Mouse (Mus musculus): ENCODE measurements around the gene Ube2j2. TPM values are rescaled to one million over a fixed set of nuclear protein-coding genes. Genes with fewer than 3 reads are reported as not detected.

The Ube2j2 gene
- total and polyA plus RNA-seq, 3 experiments: 122 to 167 (median 124) TPM

GRCm38 (mm10) chr4:155899355-155899754, 44.3 kb upstream of the Ube2j2 start:
- peaks cover 12% of the 10 kb centered on the region for H3K4me1 ChIP-seq (ENCODE audit: insufficient read depth, low read depth, low read length)
- no peaks in the 10 kb centered on the region for H3K27me3 ChIP-seq (ENCODE audit: insufficient read depth, low read length)
- peaks cover 93% of the 10 kb centered on the region for H3K36me3 ChIP-seq (replicated peaks)

GRCm38 (mm10) chr4:155901205-155901604, 42.4 kb upstream of the Ube2j2 start:
- H3K36me3 ChIP-seq (replicated peaks): peaks cover 93% of the 10 kb centered on the region
- ATAC-seq (ENCODE audit: extremely low read depth, insufficient number of reproducible peaks, low FRiP score, poor library complexity, severe bottlenecking): no peak

More at GRCm38 (mm10) chr4:155899355-155899754, 44.3 kb upstream of the Ube2j2 start:
- Histone ChIP-seq H3K9me3 (replicated peaks) (no peaks in the 10 kb centered on the region), H3K4me3 (ENCODE audit: low read depth, low read length) (no peak overlapping the region)
- no peak for DNase-seq (ENCODE audit: low spot score)
- ATAC-seq (ENCODE audit: extremely low read depth, insufficient number of reproducible peaks, low FRiP score, poor library complexity, severe bottlenecking): no peak
- no peak for TF ChIP-seq CTCF (IDR thresholded peaks at IDR 0.05; ENCODE audit: low read depth, low read length)
- no peak for TF ChIP-seq GATA1 (IDR thresholded peaks at IDR 0.05; ENCODE audit: borderline replicate concordance, low read length)
- TF ChIP-seq POLR2AphosphoS5 (IDR thresholded peaks at IDR 0.05; ENCODE audit: insufficient replicate concordance, low read depth, low read length): no peak

DNA sequence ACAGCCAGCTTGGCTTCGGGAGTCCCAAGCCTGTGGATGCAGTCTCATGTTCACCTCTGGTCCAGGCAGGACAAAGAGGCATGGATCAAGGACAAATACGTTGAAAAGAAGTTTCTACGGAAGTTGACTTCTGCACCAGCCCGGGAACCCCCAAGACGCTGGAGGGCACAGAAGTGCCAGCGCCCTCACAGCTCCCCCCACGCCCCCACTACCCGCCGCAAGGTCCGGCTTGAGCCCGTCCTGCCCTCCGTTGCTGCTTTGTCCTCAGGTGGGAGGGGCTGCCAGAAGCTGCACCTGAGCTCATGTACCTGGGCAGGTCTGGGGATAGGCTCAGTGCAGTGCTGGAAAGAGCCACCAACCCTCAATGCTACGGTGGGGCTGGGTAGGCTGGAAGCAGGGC, 40.4 kb upstream of the Ube2j2 start:
- peaks cover 99% of the 10 kb centered on the region for H3K36me3 ChIP-seq (replicated peaks)
- TF ChIP-seq POLR2AphosphoS5 (IDR thresholded peaks at IDR 0.05; ENCODE audit: insufficient replicate concordance, low read depth, low read length) (no peak), GATA1 (IDR thresholded peaks at IDR 0.05; ENCODE audit: borderline replicate concordance, low read length) (no peak), GATA2 (IDR thresholded peaks at IDR 0.05; ENCODE audit: borderline replicate concordance, low read depth, low read length) (no peak), CTCF (IDR thresholded peaks at IDR 0.05; ENCODE audit: low read depth, low read length) (no peak), TAL1 (conservative IDR thresholded peaks at IDR 0.05; ENCODE audit: low read depth, low read length) (no peak)
- H3K27me3 ChIP-seq (ENCODE audit: insufficient read depth, low read length): no peaks in the 10 kb centered on the region
- no peak for DNase-seq (ENCODE audit: low spot score)
- no peaks in the 10 kb centered on the region for H3K9me3 ChIP-seq (replicated peaks)
- no peak for ATAC-seq (ENCODE audit: extremely low read depth, insufficient number of reproducible peaks, low FRiP score, poor library complexity, severe bottlenecking)
- H3K4me3 ChIP-seq (ENCODE audit: low read depth, low read length): no peak overlapping the region
- H3K4me1 ChIP-seq (ENCODE audit: insufficient read depth, low read depth, low read length): 0 out of 2 replicates have a peak, but pooled peaks cover 4% of the 10 kb centered on the region

More at GRCm38 (mm10) chr4:155901205-155901604, 42.4 kb upstream of the Ube2j2 start:
- no peak for DNase-seq (ENCODE audit: low spot score)
- H3K4me1 ChIP-seq (ENCODE audit: insufficient read depth, low read depth, low read length): 0 out of 2 replicates have a peak, but pooled peaks cover 4% of the 10 kb centered on the region
- H3K27me3 ChIP-seq (ENCODE audit: insufficient read depth, low read length): no peaks in the 10 kb centered on the region
- no peak overlapping the region for H3K4me3 ChIP-seq (ENCODE audit: low read depth, low read length)
- TF ChIP-seq GATA1 (IDR thresholded peaks at IDR 0.05; ENCODE audit: borderline replicate concordance, low read length) (no peak), GATA2 (IDR thresholded peaks at IDR 0.05; ENCODE audit: borderline replicate concordance, low read depth, low read length) (no peak), TAL1 (conservative IDR thresholded peaks at IDR 0.05; ENCODE audit: low read depth, low read length) (no peak), CTCF (IDR thresholded peaks at IDR 0.05; ENCODE audit: low read depth, low read length) (no peak), POLR2AphosphoS5 (IDR thresholded peaks at IDR 0.05; ENCODE audit: insufficient replicate concordance, low read depth, low read length) (no peak)
- H3K9me3 ChIP-seq (replicated peaks): no peaks in the 10 kb centered on the region

- 0 out of 2 replicates have a peak, but pooled peaks cover 4% of the 10 kb centered on the region for H3K4me1 ChIP-seq (ENCODE audit: insufficient read depth, low read depth, low read length)
- H3K4me3 ChIP-seq (ENCODE audit: low read depth, low read length): no peak overlapping the region
- TF ChIP-seq GATA1 (IDR thresholded peaks at IDR 0.05; ENCODE audit: borderline replicate concordance, low read length) (no peak), TAL1 (conservative IDR thresholded peaks at IDR 0.05; ENCODE audit: low read depth, low read length) (no peak), CTCF (IDR thresholded peaks at IDR 0.05; ENCODE audit: low read depth, low read length) (peak; percentile 17; the same call in 1 of the 2 replicates), GATA2 (IDR thresholded peaks at IDR 0.05; ENCODE audit: borderline replicate concordance, low read depth, low read length) (no peak), POLR2AphosphoS5 (IDR thresholded peaks at IDR 0.05; ENCODE audit: insufficient replicate concordance, low read depth, low read length) (no peak)
- ATAC-seq (ENCODE audit: extremely low read depth, insufficient number of reproducible peaks, low FRiP score, poor library complexity, severe bottlenecking) (peak; percentile 38; the same call in 1 of the 2 replicates), DNase-seq (ENCODE audit: low spot score) (no peak)
- H3K27me3 ChIP-seq (ENCODE audit: insufficient read depth, low read length): peaks cover 4% of the 10 kb centered on the region; the same call in 1 of the 2 replicates
- no peaks in the 10 kb centered on the region for H3K9me3 ChIP-seq (replicated peaks)
- peaks cover 92% of the 10 kb centered on the region for H3K36me3 ChIP-seq (replicated peaks)
Observed at GRCm38 (mm10) chr4:155904318-155905102, 39.1 kb upstream of the Ube2j2 start.

- Histone ChIP-seq H3K27me3 (ENCODE audit: insufficient read depth, low read length) (peaks cover 8% of the 10 kb centered on the region), H3K4me3 (ENCODE audit: low read depth, low read length) (no peak overlapping the region), H3K36me3 (replicated peaks) (peaks cover 81% of the 10 kb centered on the region), H3K4me1 (ENCODE audit: insufficient read depth, low read depth, low read length) (0 out of 2 replicates have a peak, but pooled peaks cover 4% of the 10 kb centered on the region), H3K9me3 (replicated peaks) (no peaks in the 10 kb centered on the region)
- ATAC-seq (ENCODE audit: extremely low read depth, insufficient number of reproducible peaks, low FRiP score, poor library complexity, severe bottlenecking) (no peak), DNase-seq (ENCODE audit: low spot score) (no peak)
- TF ChIP-seq GATA2 (IDR thresholded peaks at IDR 0.05; ENCODE audit: borderline replicate concordance, low read depth, low read length) (no peak), POLR2AphosphoS5 (IDR thresholded peaks at IDR 0.05; ENCODE audit: insufficient replicate concordance, low read depth, low read length) (no peak), CTCF (IDR thresholded peaks at IDR 0.05; ENCODE audit: low read depth, low read length) (no peak), TAL1 (conservative IDR thresholded peaks at IDR 0.05; ENCODE audit: low read depth, low read length) (no peak), GATA1 (IDR thresholded peaks at IDR 0.05; ENCODE audit: borderline replicate concordance, low read length) (no peak)
Observed at GRCm38 (mm10) chr4:155905634-155906033, 38.0 kb upstream of the Ube2j2 start.

DNA sequence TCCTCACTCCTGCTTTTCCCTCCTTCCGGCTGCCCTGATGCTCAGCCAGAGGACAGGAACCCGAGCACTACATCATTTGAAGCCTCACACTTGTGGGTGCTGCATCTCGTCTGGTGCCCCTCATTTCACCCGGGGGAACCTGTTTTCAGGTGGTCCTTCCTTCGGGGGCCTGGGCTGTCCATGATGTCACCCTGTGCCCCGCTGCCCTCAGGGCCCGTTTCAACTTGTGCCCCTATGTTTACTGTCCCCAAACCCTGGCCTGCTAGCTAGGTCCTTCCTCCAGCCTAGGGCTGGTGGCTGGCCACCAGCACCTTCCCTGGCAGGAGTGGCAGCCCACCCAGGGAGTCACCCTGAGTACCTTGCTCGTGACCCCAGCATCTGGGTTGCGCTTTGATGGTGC, 37.5 kb upstream of the Ube2j2 start:
- Histone ChIP-seq H3K9me3 (replicated peaks) (no peaks in the 10 kb centered on the region), H3K36me3 (replicated peaks) (peaks cover 76% of the 10 kb centered on the region), H3K4me3 (ENCODE audit: low read depth, low read length) (no peak overlapping the region), H3K4me1 (ENCODE audit: insufficient read depth, low read depth, low read length) (0 out of 2 replicates have a peak, but pooled peaks cover 4% of the 10 kb centered on the region), H3K27me3 (ENCODE audit: insufficient read depth, low read length) (peaks cover 11% of the 10 kb centered on the region)
- DNase-seq (ENCODE audit: low spot score) (no peak), ATAC-seq (ENCODE audit: extremely low read depth, insufficient number of reproducible peaks, low FRiP score, poor library complexity, severe bottlenecking) (no peak)
- no peak for TF ChIP-seq GATA2 (IDR thresholded peaks at IDR 0.05; ENCODE audit: borderline replicate concordance, low read depth, low read length)
- TF ChIP-seq TAL1 (conservative IDR thresholded peaks at IDR 0.05; ENCODE audit: low read depth, low read length): no peak
- TF ChIP-seq CTCF (IDR thresholded peaks at IDR 0.05; ENCODE audit: low read depth, low read length): no peak
- TF ChIP-seq POLR2AphosphoS5 (IDR thresholded peaks at IDR 0.05; ENCODE audit: insufficient replicate concordance, low read depth, low read length): no peak
- no peak for TF ChIP-seq GATA1 (IDR thresholded peaks at IDR 0.05; ENCODE audit: borderline replicate concordance, low read length)
